Mouse (Mus musculus) layer of hippocampus, adult 18-20 months (tissue): ENCODE results near the gene Avpr1b. TPM values are rescaled to one million over a fixed set of nuclear protein-coding genes. Genes with fewer than 3 reads are reported as not detected.

Experiments
- total RNA-seq, 2 experiments: library from RNA; stranded (reverse); gene quantifications; 2 replicates each; pipeline ENCODE4 v1.2.3; 2021

Avpr1b gene
- total RNA-seq, 2 experiments from 2014 or later: 0.35 to 0.51 TPM

Other genes starting within 250 kb of the Avpr1b start
- 10 to 100 TPM; 75.1 to 87.6 TPM for gene Srgap2, start 71.9 kb upstream of the Avpr1b start, total RNA-seq
- 1 to 10 TPM; 1.3 TPM for gene Fam72a, start 71.3 kb upstream of the Avpr1b start, total RNA-seq
- gene Ctse, start 39.1 kb downstream of the Avpr1b start, total RNA-seq: under 1 TPM in 1 of 2 experiments, not detected in 1; 0.17 TPM
- gene Rab7b, start 89.5 kb downstream of the Avpr1b start, total RNA-seq: under 1 TPM; 0.76 to 0.77 TPM
- under 1 TPM; 0.12 to 0.15 TPM for gene Slc26a9, start 144.8 kb downstream of the Avpr1b start, total RNA-seq
- 1 to 10 TPM; 1.8 to 2.1 TPM for gene Pm20d1, start 198.1 kb downstream of the Avpr1b start, total RNA-seq
- 10 to 100 TPM; 62.5 to 63.0 TPM for gene Slc41a1, start 228.3 kb downstream of the Avpr1b start, total RNA-seq